Mouse (Mus musculus) embryonic stem cell, embryonic (primary cell): ENCODE data around the gene Epop.

ENCODE experiments used
- CTCF ChIA-PET, 4 experiments: fragments of 300-600 bp in 2 of 4; fragments of 350-600 bp in 2 of 4; sonication (Branson Sonifier 250); formaldehyde crosslinking; loops; one replicate each; lab custom pipeline; 2022; ENCODE audit warnings: inconsistent platforms in 2 of 4; lab: Charles Lee
- POLR2A ChIA-PET, 4 experiments: fragments of 300-600 bp in 2 of 4; fragments of 350-600 bp in 2 of 4; sonication (Branson Sonifier 250); formaldehyde crosslinking; loops; one replicate each; lab custom pipeline; 2022; ENCODE audit warnings: antibody characterized with exemption in 4 of 4, inconsistent platforms in 1 of 4; lab: Charles Lee

The Epop gene

DNA sequence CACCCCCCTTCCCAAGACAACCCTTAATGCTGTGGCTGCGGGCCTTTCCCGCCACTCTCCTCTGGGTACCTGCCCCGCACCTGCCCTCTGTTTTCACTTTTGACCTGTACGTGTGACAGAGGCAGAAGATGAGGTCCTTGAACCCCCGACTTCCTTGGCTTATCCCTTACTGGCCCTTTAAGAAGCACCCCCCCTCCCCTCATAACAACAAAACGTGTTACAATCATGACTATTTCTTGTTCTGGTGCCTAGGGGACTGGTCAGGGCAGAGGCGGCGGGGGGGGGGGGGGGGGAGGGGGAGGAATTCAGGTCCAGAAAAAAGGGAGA lies 34.8 kb upstream of the Epop start:
- ChIA-PET POLR2A (interaction anchor here (0.6 to 29.4 kb wide), 37 partner anchors 4 to 689 kb away, joined by 3 to 970 read pairs (median 6); partner anchors contain the start of genes Epop (in 3 of the 4), Mllt6 (in 2 of the 4), Pcgf2 (in 2 of the 4) and Psmb3 (in 2 of the 4)), CTCF (interaction anchor here (0.7 to 12.1 kb wide), 9 partner anchors 7 to 263 kb away, joined by 3 to 174 read pairs (median 13); no protein-coding TSS in a partner anchor)

DNA sequence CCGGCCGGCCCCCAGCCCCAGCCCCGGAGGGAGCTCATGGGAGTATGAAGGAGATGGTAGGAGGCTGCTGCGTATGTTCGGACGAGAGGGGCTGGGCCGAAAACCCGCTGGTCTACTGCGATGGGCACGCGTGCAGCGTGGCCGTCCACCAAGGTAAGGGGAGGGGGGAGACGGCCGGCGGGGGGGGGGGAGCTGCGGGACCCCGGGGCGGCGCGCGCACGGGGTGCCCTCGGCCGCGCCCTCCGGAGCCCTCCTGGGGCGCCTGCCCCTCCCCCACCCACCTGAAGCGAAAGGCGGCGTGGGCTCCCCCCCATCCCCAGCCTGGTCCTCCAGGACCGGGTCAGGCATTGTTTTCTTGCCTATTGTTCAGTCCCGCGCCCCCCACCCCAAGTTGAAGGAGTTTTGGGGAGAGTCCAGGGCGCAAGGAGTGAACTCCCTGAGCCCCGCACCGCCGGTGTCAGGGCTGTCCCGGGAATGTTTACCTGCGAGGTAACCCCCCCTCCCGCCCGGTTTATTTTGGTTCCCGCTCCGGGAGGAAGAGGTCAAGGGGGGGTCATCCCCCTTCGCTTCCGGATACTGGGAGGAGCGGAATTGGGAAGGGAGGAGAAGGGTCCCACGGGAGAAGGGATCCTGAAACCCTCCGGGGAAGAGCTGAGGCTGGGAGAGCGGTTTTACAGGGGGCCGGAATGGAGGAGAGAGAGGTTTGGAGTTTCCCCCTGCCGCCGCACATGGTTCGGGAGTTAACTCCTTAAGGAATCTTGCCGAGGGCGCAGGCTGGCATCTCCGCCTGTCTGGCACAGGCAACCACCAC lies 34.2 kb upstream of the Epop start:
- CTCF ChIA-PET = interaction anchor here (0.5 to 12.1 kb wide), 11 partner anchors 12 to 1091 kb away, joined by 3 to 174 read pairs (median 6); no protein-coding TSS in a partner anchor
- POLR2A ChIA-PET = interaction anchor here (0.5 to 29.4 kb wide), 65 partner anchors 3 to 1358 kb away, joined by 3 to 970 read pairs (median 4); partner anchors contain the start of genes Epop (in 3 of the 4), Pcgf2 (in 3 of the 4), Mllt6 (in 2 of the 4) and Psmb3 (in 2 of the 4)

DNA sequence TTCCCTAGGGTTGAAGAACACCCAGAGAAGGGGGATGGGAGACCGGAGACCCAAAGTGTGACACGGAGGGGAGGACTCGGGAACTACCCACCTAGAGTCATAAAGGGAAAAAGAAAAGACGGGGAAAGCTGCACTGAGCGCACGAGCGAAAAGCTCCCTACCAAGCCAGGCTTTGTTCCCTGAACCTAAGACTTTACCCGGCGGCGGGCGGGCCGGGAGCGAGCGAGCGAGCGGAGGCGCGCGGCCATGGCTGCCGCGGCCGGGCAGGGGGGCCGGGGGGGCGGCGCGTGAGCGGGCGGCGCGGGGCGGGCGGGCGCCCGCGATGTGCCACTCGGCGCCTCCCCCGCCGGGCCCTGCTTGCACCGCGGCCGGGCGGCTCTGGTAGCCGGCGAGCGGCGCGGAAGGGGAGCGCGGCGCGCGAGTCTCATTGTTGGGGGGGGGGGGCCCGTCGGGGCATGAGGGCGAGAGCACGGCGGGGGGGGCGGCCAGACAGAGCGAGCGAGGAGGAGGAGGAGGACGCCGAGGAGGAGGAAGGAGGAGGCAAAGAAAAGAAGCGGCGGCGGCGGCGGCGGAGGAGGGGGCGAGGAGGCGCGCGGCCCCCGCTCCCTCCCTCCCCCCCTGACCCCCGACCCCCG lies 33.5 kb upstream of the Epop start, which contains the start of gene Mllt6:
TSS of gene Mllt6 (plus strand) at position 522 of the 635 bp plus-strand sequence.
- CTCF ChIA-PET = interaction anchor here (0.5 to 12.1 kb wide), 14 partner anchors 8 to 280 kb away, joined by 3 to 138 read pairs (median 4); no protein-coding TSS in a partner anchor
- POLR2A ChIA-PET = interaction anchor here (0.5 to 29.4 kb wide), 82 partner anchors 2 to 1357 kb away, joined by 3 to 970 read pairs (median 4); partner anchors contain the start of genes Pcgf2 (in 3 of the 4), Psmb3 (in 3 of the 4), Cisd3 (in 2 of the 4) and Epop (in 2 of the 4)

DNA sequence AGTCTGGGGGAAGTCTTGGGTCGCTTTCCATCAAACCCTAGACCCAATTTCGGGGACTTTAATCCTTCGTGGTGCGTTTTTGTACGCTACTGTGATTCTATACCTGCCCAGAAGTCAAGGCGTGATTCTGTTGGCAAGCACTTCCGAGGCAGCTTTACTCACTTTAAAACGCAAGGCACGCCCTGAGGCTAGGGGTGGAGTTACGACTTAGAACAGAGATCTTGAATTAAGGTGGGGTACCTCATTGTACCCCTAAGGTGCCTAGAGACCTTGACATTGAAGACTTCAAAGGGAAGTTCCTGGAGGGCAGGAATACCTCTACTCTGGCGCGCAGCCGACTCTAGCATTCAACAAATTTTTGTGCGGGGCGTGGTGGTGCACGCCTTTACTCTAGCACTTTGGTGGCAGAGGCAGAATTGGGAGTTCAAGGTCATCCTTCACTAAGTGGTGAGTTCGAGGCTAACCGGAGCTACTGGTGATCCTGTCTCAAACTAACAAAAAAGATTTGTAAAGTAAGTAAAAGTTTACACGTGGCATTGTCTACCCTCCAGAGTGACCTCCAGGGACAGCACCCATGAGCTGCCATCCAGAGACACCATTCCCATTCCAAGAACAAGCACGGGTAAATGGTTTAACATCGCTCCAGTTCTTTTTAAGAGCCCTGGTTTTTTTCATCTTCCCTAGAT lies 32.8 kb upstream of the Epop start:
- POLR2A ChIA-PET = interaction anchor here (0.5 to 29.4 kb wide), 87 partner anchors 2 to 838 kb away, joined by 3 to 970 read pairs (median 4); partner anchors contain the start of genes Cisd3 (in 3 of the 4), Fbxo47 (in 3 of the 4), Pcgf2 (in 3 of the 4) and Psmb3 (in 3 of the 4)
- CTCF ChIA-PET = interaction anchor here (0.6 to 12.1 kb wide), 13 partner anchors 9 to 524 kb away, joined by 3 to 138 read pairs (median 4); no protein-coding TSS in a partner anchor

DNA sequence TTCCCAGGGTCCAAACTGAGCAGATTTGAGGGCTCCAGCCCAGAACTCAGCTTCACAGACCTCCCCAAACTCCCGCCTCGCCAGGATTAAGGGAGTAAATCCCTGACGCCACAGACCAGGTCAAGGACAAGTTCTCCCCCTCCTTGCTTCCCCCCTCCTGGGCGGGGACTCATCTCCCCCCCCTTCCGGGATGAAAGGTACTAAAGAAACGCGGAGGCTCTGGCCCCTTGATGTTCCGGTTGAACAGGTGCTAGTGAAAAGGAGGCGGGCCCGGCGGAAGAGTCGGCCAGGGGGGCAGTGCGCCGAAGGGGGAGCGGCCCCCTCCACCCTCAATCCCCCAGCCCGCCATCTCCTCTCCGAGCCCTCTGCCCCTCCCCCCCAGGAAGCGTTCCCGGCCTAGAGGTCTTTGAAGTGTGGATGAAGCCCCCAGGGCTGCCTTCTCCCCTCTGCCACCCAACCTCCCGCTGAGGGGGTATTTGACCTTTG lies 32.2 kb upstream of the Epop start:
- CTCF ChIA-PET = interaction anchor here in 3 of 4 experiments (0.6 to 12.1 kb wide), 7 partner anchors 8 to 37 kb away, joined by 3 to 138 read pairs (median 5); no protein-coding TSS in a partner anchor
- POLR2A ChIA-PET = interaction anchor here (0.6 to 29.4 kb wide), 59 partner anchors 1 to 489 kb away, joined by 3 to 970 read pairs (median 6); partner anchors contain the start of genes Fbxo47 (in 3 of the 4), Pcgf2 (in 3 of the 4), Psmb3 (in 3 of the 4) and Cisd3 (in 2 of the 4)

DNA sequence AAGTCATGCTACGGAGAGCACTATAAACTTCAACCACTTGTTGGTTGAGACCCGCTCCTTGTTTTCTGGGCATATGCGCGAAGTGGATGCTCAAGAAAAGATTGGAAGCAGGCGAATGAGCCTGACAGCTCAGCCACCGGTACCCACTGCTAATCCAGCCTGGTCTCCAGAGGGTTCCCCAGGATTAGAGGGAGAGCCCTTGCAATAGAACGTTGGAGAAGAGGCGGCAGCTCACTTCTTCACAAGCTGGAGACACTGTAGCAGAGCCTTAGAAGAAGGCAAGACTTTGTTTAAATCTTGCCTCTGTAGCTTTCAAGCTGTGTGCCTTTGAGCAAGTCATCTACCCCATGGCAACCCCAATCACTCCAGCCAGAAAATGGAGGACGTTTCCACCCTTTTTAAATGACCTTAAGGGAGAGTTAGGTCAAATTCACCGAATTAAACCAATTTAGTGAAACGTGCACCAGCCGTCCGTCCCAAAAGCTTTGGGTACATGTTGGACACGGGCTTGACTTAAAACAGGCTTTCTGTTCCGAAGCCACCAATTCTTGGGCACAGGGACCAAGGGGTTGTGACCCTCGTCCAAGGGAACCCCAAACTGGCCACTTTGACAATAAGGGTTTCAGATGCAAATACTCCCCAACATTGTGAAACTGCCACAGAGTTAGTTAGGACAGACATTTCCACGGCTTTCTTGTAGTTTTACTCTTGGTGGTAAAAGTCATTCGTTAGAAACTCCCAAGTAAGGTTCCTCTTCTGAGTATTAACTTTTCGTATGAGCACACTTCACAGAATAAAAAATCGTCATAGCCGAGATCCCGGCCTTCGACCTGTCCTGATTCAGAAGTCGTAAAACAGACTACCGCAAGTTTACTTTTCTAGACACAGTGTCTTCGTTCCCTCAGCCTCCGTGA lies 31.5 kb upstream of the Epop start:
- CTCF ChIA-PET = interaction anchor here in 3 of 4 experiments (0.6 to 2.9 kb wide), 4 partner anchors 9 to 73 kb away, joined by 3 to 22 read pairs (median 3); no protein-coding TSS in a partner anchor
- POLR2A ChIA-PET = interaction anchor here (0.5 to 29.4 kb wide), 40 partner anchors 0 to 405 kb away, joined by 3 to 970 read pairs (median 6); partner anchors contain the start of genes Epop (in 3 of the 4), Psmb3 (in 3 of the 4), Cisd3 (in 2 of the 4) and Mllt6 (in 2 of the 4)

DNA sequence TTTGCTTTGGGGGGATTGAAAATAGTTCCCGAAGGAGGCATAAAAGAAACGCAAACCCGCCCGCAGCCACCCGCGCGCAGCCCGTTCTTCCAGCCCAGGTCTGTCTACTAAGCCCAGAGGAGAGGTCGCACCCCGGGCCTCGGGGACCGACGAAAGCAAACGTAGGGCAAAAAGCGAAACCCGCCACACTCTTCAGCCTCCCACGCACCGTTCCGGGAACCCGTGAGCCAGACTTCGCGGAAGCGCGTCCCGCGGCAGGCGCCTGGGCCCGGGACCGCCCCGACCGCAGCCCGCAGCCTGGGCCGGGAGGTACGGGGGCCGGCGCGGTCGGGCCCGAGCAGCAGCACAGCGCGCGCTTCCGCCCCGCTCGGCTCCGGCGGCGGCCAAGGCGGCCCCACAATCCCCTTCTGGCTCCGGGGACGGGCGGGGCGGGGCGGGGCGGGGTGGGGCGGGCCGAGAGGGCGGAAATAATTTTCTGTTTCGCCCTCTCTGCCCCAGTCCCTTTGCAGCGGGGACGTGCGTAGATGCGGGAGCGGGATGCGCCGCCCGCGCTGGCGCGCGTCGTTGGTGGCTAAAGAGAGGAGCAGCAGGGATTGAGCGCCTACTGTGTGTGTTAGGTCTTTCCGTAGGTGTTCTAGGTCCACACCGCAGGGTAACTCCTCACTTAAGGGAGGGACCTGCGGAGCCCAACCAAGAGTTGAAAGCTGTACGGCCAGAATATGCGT lies 30.6 kb upstream of the Epop start:
- ChIA-PET CTCF (interaction anchor here in 1 of 4 experiments (1.7 to 2.9 kb wide), 2 partner anchors 11 to 15 kb away, joined by 4 to 22 read pairs; no protein-coding TSS in a partner anchor), POLR2A (interaction anchor here (0.5 to 29.4 kb wide), 31 partner anchors 1 to 384 kb away, joined by 3 to 970 read pairs (median 11); partner anchors contain the start of genes Epop (in 3 of the 4), Psmb3 (in 3 of the 4), Mllt6 (in 2 of the 4) and Pcgf2 (in 2 of the 4))

DNA sequence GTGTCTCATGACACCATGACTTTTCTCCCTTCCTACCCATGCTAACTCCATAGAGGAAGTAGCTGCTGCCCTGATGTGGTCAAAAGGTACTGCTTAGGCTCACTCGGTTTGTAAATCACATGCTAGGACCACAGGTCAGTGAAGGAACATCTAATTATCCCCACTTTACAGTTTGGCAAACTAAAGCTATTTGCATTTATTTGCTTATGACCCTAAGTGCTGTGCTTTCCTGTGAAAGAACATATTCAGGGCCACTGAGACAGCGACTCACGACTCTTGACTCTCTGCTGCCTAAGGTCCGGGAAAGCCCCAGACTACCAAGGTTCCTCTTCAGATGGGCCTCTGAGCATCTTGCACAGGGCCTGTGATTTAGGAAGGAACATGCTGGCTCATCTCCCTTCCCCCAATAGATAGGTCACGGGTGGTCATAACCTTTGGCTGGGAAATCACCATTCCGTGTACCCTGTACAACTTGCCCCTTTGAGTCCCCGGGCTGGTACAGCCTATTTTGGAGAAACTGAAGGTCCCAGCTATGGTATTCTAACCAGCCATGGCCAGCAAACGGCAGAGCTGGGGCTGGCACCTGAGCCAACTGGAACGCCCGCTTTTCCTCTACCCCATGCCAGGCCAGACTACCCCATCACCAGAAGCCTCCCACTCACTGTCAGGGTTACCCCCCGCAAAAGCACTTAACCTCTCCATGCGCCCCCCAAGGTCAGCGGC lies 29.9 kb upstream of the Epop start:
- CTCF ChIA-PET = interaction anchor here in 3 of 4 experiments (0.5 to 4.0 kb wide), 9 partner anchors 12 to 170 kb away, joined by 3 to 31 read pairs (median 4); partner anchors contain the start of gene Epop (in 1 of the 3)
- POLR2A ChIA-PET = interaction anchor here (0.6 to 29.4 kb wide), 44 partner anchors 1 to 699 kb away, joined by 3 to 970 read pairs (median 6); partner anchors contain the start of genes Cisd3 (in 3 of the 4), Psmb3 (in 3 of the 4), Epop (in 2 of the 4) and Mllt6 (in 2 of the 4)

DNA sequence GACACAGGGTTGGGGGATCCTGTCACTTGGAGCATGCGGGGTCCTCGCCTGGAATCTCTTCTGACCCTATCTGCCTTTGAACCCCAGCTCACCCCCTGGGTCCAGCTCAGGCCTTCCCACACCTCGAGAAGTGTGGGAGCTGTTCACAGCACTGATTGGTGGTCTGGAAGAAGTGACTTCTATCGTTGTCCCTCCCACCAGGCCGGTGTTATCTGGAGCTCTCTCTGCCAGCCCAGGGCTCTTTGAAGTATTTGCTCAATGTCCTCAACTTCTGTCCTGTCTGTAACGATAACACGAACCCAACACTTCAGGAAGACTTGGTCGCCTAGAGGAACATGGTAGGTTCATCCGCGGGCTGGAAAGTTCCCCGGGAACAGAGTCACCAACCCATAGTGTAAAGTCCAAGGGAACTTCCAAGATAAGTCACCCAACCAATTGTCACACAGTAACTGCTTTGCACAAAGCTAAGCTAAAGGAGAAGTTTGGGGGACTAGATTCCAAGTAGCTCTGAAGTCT lies 29.3 kb upstream of the Epop start:
- CTCF ChIA-PET = interaction anchor here (0.5 to 4.0 kb wide), 18 partner anchors 9 to 345 kb away, joined by 3 to 31 read pairs (median 4); partner anchors contain the start of gene Epop (in 1 of the 4)
- POLR2A ChIA-PET = interaction anchor here (0.5 to 29.4 kb wide), 60 partner anchors 2 to 699 kb away, joined by 3 to 970 read pairs (median 5); partner anchors contain the start of genes Psmb3 (in 4 of the 4), Cisd3 (in 3 of the 4), Epop (in 3 of the 4) and Pcgf2 (in 3 of the 4)

DNA sequence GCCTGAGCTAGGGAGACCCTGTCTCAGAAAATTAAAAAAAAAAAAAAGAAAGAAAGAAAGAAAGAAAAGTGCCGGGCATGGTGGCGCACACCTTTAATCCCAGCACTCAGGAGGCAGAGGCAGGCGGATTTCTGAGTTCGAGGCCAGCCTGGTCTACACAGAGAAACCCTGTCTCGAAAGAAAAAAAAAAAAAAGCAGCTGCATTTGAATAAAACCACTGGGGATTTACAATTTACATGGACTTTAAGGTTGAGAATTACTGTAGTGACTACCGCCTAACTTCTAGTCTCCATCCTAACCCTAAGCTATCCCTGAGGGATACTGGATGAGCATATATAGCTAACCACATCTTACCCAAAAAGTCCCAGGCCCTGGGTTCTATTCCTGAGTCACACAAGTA lies 28.5 kb upstream of the Epop start:
- ChIA-PET CTCF (interaction anchor here (0.6 to 4.0 kb wide), 17 partner anchors 7 to 348 kb away, joined by 3 to 31 read pairs (median 4); no protein-coding TSS in a partner anchor), POLR2A (interaction anchor here (0.5 to 29.4 kb wide), 52 partner anchors 8 to 483 kb away, joined by 3 to 970 read pairs (median 5); partner anchors contain the start of genes Psmb3 (in 4 of the 4), Cisd3 (in 3 of the 4), Epop (in 3 of the 4) and Pcgf2 (in 3 of the 4))

DNA sequence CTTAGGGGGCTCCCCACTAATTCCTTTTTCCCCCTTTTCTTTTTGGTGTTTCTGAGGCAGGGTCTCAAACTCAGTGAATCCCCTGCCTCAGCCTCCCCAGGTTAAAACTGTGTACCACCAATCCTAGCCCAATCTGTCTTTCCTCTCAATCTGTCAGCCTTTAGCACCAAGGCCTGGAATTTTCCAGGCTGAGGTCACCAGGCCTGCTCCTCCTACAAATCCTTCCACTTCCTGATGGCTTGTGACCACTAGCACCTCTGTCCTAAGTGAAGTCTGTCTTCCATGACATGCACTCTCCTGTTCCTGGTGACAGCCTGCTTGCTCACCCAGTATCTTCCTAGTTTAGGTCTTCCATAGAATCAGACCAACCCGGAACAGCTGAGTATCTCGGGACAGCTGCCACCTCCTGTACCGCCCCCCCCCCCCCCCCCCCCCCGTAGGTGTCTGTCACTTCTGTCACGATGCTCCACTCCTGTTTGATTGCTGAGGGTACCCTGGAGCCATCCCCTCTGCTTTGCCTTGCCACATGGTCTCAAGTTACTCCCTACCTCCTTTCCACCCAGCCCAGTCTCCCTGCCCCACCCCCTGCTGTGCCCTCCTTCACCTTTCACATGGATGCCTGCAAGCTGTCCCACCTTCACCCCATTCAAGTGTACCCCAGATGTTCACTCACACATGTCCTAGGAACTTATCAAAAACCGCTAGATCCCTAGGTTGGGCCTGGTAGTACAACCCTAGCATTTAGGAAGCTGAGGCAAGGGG lies 27.9 kb upstream of the Epop start:
- CTCF ChIA-PET = interaction anchor here (0.6 to 4.0 kb wide), 18 partner anchors 8 to 347 kb away, joined by 3 to 31 read pairs (median 4); no protein-coding TSS in a partner anchor
- POLR2A ChIA-PET = interaction anchor here (0.6 to 29.4 kb wide), 63 partner anchors 8 to 640 kb away, joined by 3 to 970 read pairs (median 4); partner anchors contain the start of genes Psmb3 (in 4 of the 4), Cisd3 (in 3 of the 4), Epop (in 3 of the 4) and Pcgf2 (in 3 of the 4)

DNA sequence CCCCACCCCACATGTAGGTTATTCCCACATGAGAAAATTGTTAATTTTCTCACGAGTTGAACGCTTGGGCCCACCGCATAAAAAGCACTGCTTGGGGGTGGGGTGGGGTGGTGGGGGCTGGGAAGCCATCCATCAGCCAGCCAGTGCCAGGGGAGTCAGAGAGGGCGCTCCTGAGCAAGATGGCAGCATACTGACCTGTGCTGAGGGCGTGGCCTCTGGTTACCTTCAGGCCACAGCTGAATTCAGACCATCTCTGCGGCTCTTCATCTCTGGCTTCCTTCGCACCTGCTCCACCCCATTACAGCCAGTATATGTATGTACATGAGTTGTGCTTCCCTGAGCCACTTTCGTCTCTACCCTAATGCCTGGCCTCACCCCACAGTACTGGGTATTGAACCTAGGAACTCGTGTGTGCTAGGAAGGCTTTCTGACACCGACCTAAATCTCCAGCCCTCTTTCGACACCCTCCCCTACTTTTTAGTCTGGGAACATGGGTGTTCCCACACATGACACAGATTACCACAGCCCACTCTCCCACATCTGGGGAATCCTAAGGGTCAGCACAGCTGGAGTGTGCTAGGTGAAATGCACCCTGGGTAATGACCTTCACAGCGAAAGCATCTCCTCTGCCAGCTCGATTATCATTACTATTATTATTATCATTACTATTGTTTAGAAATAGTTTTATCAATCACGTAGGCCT lies 26.9 kb upstream of the Epop start:
- POLR2A ChIA-PET = interaction anchor here (0.6 to 29.4 kb wide), 43 partner anchors 9 to 570 kb away, joined by 3 to 970 read pairs (median 4); partner anchors contain the start of genes Epop (in 3 of the 4), Mllt6 (in 2 of the 4), Psmb3 (in 2 of the 4) and 1700001P01Rik (in 1 of the 4)

More for the DNA sequence above, 26.9 kb upstream of the Epop start:
- CTCF ChIA-PET = interaction anchor here (0.6 to 4.0 kb wide), 16 partner anchors 9 to 782 kb away, joined by 3 to 31 read pairs (median 3); partner anchors contain the start of gene Mien1 (in 1 of the 4)
